Mouse (Mus musculus): ENCODE results near the gene CN725425. TPM values are rescaled to one million over a fixed set of nuclear protein-coding genes. Genes with fewer than 3 reads are reported as not detected.

Gene CN725425
- polyA plus RNA-seq, 1 experiment = not detected

DNA sequence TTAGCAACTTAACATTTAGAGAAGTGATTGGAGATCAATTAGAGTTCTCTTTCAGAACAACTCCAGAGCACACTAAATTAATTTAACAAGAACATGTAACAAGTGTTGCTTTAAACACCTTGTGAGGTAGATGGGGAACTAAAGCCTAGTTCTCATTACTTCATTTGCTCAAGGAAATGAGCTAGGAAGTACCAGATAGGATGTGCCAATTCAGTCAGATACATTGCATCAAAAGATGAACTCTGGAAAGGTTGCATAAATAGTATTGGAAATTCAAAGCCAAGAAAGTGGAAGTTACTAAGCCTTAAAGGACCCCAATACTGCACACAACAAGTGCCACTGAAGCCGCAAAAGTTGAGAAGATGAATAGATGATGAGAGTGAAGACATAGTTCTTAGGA is 3.2 kb downstream of the CN725425 start:
- Histone ChIP-seq H3K4me3 (ENCODE audit: control insufficient read depth, insufficient read depth, low read length) (no peak overlapping the region), H3K4me1 (replicated peaks; ENCODE audit: control insufficient read depth, insufficient read depth, low read length) (no peaks in the 10 kb centered on the region), H3K27me3 (ENCODE audit: control insufficient read depth, insufficient read depth, low read length) (no peaks in the 10 kb centered on the region), H3K36me3 (ENCODE audit: control insufficient read depth, insufficient read depth, low read length) (no peaks in the 10 kb centered on the region), H3K27ac (ENCODE audit: control insufficient read depth, insufficient read depth, low read length) (no peak overlapping the region)
- TF ChIP-seq CTCF (IDR thresholded peaks at IDR 0.05; ENCODE audit: borderline replicate concordance, control insufficient read depth, extremely low read depth, insufficient read depth, low read length, poor library complexity) (no peak), POLR2A (IDR thresholded peaks at IDR 0.05; ENCODE audit: control insufficient read depth, extremely low read depth, insufficient read depth, low read length, poor library complexity) (no peak)
- no peak for DNase-seq
- WGBS = 100% methylated on average over 1 of the region's 1 CpGs

- no peak overlapping the region for H3K4me3 ChIP-seq (ENCODE audit: control insufficient read depth, insufficient read depth, low read length)
- H3K27me3 ChIP-seq (ENCODE audit: control insufficient read depth, insufficient read depth, low read length) = no peaks in the 10 kb centered on the region
- TF ChIP-seq POLR2A (IDR thresholded peaks at IDR 0.05; ENCODE audit: control insufficient read depth, extremely low read depth, insufficient read depth, low read length, poor library complexity) (no peak), CTCF (IDR thresholded peaks at IDR 0.05; ENCODE audit: borderline replicate concordance, control insufficient read depth, extremely low read depth, insufficient read depth, low read length, poor library complexity) (no peak)
- no peaks in the 10 kb centered on the region for H3K4me1 ChIP-seq (replicated peaks; ENCODE audit: control insufficient read depth, insufficient read depth, low read length)
- 95% methylated on average over 3 of the region's 3 CpGs for WGBS
- DNase-seq = no peak
- no peak overlapping the region for H3K27ac ChIP-seq (ENCODE audit: control insufficient read depth, insufficient read depth, low read length)
- no peaks in the 10 kb centered on the region for H3K36me3 ChIP-seq (ENCODE audit: control insufficient read depth, insufficient read depth, low read length)
These were observed 4.2 kb downstream of the CN725425 start for GRCm38 (mm10) chr15:91203521-91203920.

DNA sequence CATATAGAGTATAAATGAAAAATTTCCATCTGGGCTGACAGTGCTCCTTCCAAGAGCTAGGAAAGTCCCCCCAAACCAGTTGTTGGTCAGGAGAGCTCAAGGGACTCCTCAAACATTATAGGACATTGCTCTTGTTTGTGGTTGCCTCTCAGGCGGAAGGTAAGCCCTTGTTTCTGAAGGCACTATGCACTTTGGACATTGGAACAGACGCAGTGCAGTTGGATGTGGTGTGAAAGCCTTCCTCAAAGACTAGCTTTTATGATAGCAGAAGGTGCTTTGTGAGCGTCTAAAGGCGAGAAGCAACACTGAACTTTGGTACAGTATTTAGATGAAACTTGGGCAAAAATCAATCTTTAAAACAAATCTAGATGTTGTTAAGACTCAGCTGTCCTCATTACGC is 7.2 kb downstream of the CN725425 start:
- no peaks in the 10 kb centered on the region for H3K27me3 ChIP-seq (ENCODE audit: control insufficient read depth, insufficient read depth, low read length)
- 96% methylated on average over 5 of the region's 5 CpGs for WGBS
- H3K4me1 ChIP-seq (replicated peaks; ENCODE audit: control insufficient read depth, insufficient read depth, low read length) = no peaks in the 10 kb centered on the region
- DNase-seq = no peak
- no peaks in the 10 kb centered on the region for H3K36me3 ChIP-seq (ENCODE audit: control insufficient read depth, insufficient read depth, low read length)
- no peak for TF ChIP-seq CTCF (IDR thresholded peaks at IDR 0.05; ENCODE audit: borderline replicate concordance, control insufficient read depth, extremely low read depth, insufficient read depth, low read length, poor library complexity)
- TF ChIP-seq POLR2A (IDR thresholded peaks at IDR 0.05; ENCODE audit: control insufficient read depth, extremely low read depth, insufficient read depth, low read length, poor library complexity) = no peak
- H3K4me3 ChIP-seq (ENCODE audit: control insufficient read depth, insufficient read depth, low read length) = no peak overlapping the region
- H3K27ac ChIP-seq (ENCODE audit: control insufficient read depth, insufficient read depth, low read length) = no peak overlapping the region

- no peak for DNase-seq
- TF ChIP-seq POLR2A (IDR thresholded peaks at IDR 0.05; ENCODE audit: control insufficient read depth, extremely low read depth, insufficient read depth, low read length, poor library complexity) (no peak), CTCF (IDR thresholded peaks at IDR 0.05; ENCODE audit: borderline replicate concordance, control insufficient read depth, extremely low read depth, insufficient read depth, low read length, poor library complexity) (no peak)
- Histone ChIP-seq H3K27ac (ENCODE audit: control insufficient read depth, insufficient read depth, low read length) (no peak overlapping the region), H3K36me3 (ENCODE audit: control insufficient read depth, insufficient read depth, low read length) (no peaks in the 10 kb centered on the region), H3K4me1 (replicated peaks; ENCODE audit: control insufficient read depth, insufficient read depth, low read length) (no peaks in the 10 kb centered on the region), H3K27me3 (ENCODE audit: control insufficient read depth, insufficient read depth, low read length) (no peaks in the 10 kb centered on the region), H3K4me3 (ENCODE audit: control insufficient read depth, insufficient read depth, low read length) (no peak overlapping the region)
- WGBS = 17% methylated on average over 5 of the region's 5 CpGs
These were observed 38.0 kb downstream of the CN725425 start for GRCm38 (mm10) chr15:91237294-91237693.

DNA sequence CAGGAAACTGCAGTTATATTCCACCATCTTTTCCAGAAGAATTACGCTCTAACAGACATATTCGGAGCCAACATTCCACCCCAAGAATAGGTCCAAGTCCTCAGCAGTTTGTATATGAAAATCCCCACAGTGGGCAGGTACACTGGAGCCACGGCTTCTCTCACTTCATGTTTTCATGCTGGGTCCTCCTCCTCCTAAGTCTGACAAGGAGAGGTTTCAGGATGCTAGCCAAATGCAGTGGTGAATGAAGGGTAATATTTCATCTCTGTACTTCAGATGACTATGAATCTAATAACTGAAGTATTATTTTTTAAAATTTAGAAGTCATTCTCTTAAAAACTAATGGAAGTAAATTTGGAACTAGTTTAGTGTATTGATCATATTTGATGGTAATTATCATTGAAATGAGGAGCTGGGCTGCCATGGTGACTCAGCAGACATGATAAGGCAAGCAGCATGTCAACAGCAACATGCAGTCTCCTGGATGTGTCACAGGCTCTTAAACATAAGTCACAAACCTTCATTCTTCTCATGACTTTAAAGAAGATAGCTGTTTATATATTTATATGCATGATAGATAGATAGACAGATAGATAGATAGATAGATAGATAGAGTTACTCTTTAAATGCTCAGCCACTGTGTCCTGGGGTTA is 41.5 kb downstream of the CN725425 start:
- TF ChIP-seq CTCF (IDR thresholded peaks at IDR 0.05; ENCODE audit: borderline replicate concordance, control insufficient read depth, extremely low read depth, insufficient read depth, low read length, poor library complexity) (no peak), POLR2A (IDR thresholded peaks at IDR 0.05; ENCODE audit: control insufficient read depth, extremely low read depth, insufficient read depth, low read length, poor library complexity) (no peak)
- no peaks in the 10 kb centered on the region for H3K27me3 ChIP-seq (ENCODE audit: control insufficient read depth, insufficient read depth, low read length)
- H3K4me1 ChIP-seq (replicated peaks; ENCODE audit: control insufficient read depth, insufficient read depth, low read length) = no peaks in the 10 kb centered on the region
- H3K4me3 ChIP-seq (ENCODE audit: control insufficient read depth, insufficient read depth, low read length) = no peak overlapping the region
- H3K27ac ChIP-seq (ENCODE audit: control insufficient read depth, insufficient read depth, low read length) = no peak overlapping the region
- DNase-seq = no peak
- 90% methylated on average over 3 of the region's 3 CpGs for WGBS
- H3K36me3 ChIP-seq (ENCODE audit: control insufficient read depth, insufficient read depth, low read length) = no peaks in the 10 kb centered on the region

DNA sequence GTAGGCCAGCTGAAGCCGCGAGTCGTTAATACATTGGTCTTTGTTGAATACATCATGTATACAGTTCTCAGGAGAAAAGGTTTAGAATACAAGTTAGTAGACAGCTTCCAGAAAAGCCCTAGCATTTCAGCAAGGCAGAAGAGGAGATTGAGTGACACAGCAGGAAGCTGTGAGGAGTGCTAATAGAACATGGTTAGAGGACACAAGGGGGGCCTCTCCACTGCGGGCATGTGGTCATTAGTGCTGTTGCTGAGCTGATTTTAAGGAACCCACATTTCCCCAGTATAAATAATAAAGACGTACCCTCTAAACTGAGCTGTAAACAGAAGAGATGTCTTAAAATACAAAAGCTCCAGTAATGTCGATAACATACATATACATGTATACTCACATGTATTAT is 51.5 kb downstream of the CN725425 start:
- Histone ChIP-seq H3K27ac (ENCODE audit: control insufficient read depth, insufficient read depth, low read length) (no peak overlapping the region), H3K36me3 (ENCODE audit: control insufficient read depth, insufficient read depth, low read length) (no peaks in the 10 kb centered on the region), H3K27me3 (ENCODE audit: control insufficient read depth, insufficient read depth, low read length) (no peaks in the 10 kb centered on the region), H3K4me1 (replicated peaks; ENCODE audit: control insufficient read depth, insufficient read depth, low read length) (no peaks in the 10 kb centered on the region), H3K4me3 (ENCODE audit: control insufficient read depth, insufficient read depth, low read length) (no peak overlapping the region)
- no peak for DNase-seq
- WGBS = 62% methylated on average over 6 of the region's 6 CpGs
- no peak for TF ChIP-seq POLR2A (IDR thresholded peaks at IDR 0.05; ENCODE audit: control insufficient read depth, extremely low read depth, insufficient read depth, low read length, poor library complexity)
- TF ChIP-seq CTCF (IDR thresholded peaks at IDR 0.05; ENCODE audit: borderline replicate concordance, control insufficient read depth, extremely low read depth, insufficient read depth, low read length, poor library complexity) = no peak

All from thymus, adult 2 months (tissue).